Mouse (Mus musculus): Measurements from ENCODE around the gene Hist1h4n.
"Not testable (repeated sequence)": the region's sequence is repeated elsewhere in the genome, so short reads cannot be mapped to it uniquely, and the experiment has no call there.

Hist1h4n gene

DNA sequence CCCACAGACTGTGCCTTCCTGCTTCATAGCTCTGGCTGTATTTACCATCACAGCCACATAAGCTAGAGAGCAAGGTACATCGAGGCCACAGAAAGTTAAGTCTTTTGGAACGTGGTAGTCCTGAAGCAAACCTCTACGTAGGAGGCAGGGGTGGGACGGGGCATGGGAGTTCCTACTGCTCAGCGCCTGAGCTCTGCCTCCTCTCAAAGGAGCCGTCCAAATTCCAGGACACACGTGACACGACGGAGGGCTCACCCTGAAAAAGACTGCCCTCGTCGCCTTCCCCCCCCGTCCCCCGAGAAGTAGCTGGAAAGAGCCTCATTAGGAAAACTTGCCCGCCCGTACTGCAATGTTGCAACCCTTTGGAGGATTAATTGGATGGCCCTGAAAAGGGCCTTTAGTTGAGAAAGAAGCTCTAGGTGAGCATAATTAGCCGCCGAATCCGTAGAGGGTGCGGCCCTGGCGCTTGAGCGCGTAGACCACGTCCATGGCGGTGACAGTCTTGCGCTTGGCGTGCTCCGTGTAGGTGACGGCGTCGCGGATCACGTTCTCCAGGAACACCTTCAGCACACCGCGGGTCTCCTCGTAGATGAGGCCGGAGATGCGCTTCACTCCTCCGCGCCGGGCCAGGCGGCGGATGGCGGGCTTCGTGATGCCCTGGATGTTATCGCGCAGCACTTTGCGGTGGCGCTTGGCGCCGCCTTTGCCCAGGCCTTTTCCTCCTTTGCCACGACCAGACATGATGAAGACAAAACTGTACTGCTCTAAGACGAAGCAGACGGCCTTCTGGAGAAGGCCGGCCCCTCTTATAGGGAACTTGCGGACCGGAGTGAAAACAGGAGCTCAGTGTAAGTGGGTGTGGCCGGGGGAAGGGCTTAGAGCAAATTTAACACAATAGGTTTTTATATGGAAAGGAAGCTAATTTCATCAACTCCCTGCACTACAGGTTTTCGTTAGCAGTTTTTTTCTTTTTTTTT, at the start of gene Hist1h4n:
Gene Hist1h4n, minus strand, starts transcription at position 779 of the 977 bp plus-strand sequence.
- peak; percentile 57 for DNase-seq

DNA sequence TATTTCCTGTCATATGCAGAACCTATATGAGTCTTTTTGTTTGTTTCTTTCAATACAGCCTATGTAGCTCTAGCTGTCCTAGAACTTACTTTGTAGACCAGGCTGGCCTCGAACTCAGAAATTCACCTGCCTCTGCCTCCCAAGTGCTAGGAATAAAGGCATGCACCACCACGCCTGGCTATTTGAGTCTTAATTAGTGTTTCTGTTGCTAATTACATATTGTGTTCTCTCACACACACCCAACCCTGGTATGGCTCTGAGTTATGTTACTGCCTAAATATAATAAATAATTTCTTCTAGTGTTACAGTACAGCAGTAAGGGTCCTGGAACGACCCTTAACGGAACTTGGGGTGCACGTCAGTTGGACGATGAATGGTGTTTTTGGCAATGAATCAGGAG, 48.7 kb upstream of the Hist1h4n start:
- DNase-seq, result no peak

DNA sequence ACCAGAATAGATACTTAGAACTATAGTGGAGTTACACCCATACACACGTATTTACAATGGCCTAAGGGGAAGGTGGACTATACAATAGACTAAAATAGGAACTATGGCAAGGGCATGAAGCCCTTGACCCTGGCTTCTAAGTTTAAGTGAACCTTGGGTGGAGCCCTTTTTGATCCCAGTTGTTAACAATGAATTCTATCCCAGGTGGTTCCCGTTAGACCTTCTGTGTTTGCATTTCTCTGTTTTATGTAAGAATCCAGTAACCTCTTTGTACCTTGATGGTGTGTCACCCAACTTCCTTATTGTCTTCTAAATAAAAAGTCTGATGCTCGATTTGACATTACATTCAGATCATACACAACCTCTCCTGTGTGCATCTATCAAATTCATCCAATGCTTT, 33.5 kb upstream of the Hist1h4n start:
- DNase-seq, result not testable (repeated sequence)

DNA sequence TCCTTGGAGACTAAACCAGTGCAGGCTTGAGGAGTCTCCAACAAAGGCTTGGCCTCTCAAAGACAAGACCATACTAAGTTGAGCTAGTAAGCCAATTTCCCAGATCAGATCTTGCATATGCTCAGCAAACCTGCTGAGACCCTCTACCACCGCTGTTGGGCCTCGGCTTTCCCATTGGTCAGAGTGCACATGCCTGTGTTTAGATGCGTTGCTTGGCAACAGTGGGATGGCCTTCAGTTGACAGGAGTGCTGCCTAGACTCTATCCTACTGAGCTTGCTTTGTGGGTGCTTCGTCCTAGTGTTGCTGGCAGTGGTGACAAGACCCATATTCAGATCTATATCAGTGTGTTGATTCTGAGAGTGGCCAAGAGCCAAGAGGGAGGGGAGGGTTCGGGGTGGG, 29.6 kb upstream of the Hist1h4n start:
- no peak for DNase-seq

DNA sequence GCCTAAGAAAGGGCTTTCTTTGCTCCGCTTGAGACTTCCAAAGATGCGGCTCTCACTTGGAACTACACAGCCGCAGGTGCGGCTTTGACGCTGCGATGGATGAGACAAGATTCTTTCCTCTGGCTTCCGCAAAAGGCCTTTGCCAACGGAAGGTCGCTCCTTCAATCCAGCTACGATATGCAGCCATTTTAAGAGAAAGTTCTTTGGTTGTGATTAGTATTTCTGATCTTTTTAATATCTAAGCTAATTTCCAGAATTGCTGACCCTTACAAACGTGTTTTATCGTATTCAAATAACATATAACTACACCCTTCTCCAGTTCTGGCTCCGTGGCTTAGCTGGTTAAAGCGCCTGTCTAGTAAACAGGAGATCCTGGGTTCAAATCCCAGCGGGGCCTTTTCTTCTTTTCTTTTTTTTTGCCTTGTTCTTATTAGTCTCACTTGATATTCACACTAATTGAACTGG, 23.7 kb upstream of the Hist1h4n start:
- DNase-seq, result peak; percentile 40

DNA sequence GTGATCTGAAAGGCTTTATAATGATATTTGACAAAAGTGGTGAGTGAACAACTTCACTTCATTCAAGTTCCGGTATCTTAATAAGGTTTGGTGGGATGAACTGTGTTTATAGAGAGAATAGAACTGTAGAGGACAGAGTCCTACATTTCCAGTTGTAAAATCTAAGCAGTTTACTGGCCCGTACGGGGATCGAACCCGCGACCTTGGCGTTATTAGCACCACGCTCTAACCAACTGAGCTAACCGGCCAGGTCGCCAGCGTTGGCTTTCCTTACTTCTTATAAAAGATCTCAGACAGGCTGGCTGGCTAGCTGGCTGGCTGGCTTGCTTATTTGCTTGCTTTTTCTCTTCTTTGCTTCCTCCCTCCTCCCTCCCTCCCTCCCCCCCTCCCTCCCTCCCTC, 23.1 kb upstream of the Hist1h4n start:
- DNase-seq, result peak; percentile 71

DNA sequence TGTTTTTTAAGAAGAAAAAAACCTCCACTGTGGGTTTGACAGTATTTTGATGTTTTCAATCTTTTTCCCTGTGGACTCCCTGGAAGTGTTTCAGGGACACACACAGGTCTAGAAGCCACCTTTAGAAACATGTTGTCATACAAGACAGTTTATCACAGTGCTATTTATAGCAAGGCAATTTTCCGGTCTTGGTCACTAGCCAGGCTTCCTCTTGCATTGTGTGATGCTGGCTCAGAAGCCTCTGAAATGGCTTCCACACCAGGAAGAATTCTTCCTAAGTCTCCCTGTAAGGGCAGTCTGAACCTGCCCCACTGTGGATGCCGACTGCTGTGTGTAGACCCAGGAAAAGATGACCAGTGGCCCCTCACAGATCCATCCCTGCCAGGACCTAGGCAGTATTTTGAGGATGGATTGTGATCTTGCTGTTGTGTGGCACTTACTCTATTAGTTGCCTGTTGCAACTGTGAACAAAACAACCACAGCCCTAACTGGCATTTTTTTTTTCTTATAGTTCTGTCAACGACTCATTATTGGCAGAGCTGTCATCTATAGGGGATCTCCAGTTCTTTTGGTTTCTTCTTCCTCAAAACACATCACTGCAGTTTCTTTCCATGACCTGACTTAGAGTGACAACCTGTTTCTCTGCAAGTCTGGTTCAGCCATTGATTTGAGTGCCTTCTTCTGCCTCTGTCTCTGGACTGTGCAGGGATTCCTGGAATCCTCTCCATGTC, 20.4 kb upstream of the Hist1h4n start:
- DNase-seq, result no peak

DNA sequence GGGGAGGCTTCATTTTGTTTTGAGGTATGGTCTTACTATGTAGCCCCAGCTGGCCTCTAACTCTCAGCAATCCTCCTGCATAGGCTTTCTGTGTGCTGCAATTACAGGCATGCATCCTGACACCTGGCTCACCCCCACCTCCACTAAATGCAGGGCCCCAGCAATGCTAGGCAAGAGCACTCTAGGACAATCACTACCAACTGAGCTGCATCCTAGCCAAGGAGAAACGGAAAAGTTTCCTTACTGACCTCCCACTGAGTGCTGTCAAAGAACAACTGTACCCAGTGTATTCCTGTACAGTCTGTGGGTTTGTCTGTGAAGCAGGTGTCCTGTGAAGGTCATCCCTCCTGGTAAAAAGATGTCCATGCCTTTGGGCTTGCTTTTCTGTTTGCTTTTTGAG, 18.7 kb upstream of the Hist1h4n start:
- DNase-seq, result not testable (repeated sequence)

DNA sequence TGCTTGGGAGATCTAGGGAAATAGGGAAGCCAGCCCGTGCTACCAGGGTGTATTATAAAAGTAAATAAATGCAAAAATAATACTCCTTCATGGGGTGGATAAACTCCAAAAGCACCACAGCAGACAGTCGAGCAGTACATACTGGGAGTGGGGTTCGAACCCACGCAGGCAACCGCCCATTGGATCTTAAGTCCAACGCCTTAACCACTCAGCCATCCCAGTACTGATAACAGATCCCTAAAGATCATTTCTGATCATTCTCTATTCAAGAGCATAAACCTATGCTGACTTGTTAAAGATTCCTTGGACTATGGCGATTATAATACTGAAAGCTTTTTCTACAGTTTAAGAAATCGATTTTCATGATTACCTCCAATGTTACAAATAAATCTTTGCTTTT, 15.9 kb upstream of the Hist1h4n start:
- DNase-seq, result no peak

DNA sequence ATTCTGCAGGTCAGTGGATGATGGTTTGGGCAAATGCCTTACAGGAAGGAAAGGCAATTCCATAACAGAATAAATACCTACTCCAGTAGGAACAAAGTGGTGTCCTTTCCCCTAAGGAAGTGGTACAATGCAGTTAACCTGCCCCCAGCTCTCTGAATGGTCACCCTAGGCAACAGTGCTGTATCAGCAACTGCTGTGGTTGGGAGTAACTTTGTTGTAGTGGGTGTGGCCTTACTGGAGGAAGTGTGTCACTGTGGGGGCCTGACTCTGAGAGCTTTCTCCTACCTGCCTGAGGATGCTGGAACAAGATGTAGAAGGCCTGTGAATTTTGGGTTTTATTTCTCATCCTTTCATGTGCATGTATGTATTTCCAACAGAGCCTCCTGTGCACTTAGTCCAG, 14.4 kb upstream of the Hist1h4n start:
- not testable (repeated sequence) for DNase-seq

DNA sequence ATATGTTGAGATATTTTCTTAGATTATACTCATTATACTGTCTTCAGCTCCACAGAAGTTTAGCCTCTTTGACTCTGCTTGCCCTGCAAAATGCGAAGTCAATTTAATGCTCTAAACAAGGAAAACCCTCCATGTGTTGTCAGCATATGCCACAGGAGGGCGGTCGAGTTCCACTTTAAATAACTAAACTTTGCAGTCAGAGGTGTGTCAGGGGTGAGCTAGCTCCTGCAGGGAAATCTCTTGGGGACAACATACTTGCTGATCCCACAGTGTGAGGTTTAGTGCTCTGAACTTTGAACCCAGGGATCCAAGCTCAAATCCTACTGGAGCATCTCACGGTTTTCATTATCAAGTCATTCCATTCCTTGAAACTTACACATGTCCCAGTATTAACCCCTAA, 8.5 kb upstream of the Hist1h4n start:
- not testable (repeated sequence) for DNase-seq

DNA sequence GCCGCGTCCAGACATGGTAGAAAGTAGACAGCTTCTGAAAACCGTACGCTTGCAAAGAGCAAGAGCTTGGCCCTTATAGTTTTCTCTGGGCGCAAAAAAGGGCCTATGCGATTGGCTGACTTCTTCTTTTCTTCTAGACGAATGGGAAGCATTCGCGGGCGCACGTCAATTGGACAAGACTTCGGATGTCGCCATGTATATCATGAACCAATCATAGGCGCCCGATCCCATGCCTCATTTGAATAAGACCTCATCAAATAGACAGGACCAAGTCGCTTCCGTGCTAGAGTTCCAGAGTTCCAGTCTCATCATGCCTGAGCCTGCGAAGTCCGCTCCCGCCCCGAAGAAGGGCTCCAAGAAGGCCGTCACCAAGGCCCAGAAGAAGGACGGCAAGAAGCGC, 1.5 kb upstream of the Hist1h4n start, which contains the start of the genes Hist1h2ap and Hist1h2br:
Gene Hist1h2ap, minus strand, starts transcription at position 47 of the 400 bp plus-strand sequence.
Gene Hist1h2br, plus strand, starts transcription at position 283 of the 400 bp plus-strand sequence.
- DNase-seq, result not testable (repeated sequence)

DNA sequence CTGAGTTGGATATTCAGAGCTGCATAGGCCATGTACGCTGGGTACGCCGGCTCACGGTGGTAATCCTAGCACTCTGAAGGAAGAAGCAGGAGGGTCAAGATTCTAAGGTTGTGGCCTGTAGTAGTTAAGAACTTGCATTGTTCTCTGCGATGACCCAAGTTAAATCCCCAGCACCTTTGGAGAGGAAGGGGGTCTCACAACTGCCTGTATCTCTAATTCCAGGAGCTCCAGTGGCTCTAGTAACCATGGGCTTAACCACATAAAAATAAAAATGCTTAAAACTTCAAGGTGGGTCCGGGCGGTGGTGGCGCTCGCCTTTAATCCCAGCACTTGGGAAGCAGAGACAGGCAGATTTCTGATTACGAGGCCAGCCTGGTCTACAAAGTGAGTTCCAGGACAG, 1.7 kb downstream of the Hist1h4n start:
- DNase-seq, result peak; percentile 9

DNA sequence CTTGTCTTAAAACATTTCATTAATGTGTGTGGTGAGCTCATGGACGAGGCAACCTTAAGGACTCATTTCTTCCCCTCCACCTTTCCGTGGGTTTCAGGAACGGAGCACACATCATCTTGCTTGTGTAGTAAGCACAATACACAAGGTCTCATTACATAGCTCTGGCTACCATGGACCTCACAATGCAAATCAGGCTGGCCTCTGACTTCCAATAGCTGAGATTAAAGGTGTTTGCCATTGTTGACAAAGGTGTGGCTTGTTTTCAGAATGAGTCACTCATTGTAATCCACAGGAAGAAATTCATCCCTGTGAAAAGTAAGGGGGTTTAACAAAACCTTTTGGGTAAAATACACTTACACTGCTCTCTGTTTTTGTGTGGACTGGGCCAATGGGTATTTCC, 3.5 kb downstream of the Hist1h4n start:
- no peak for DNase-seq

DNA sequence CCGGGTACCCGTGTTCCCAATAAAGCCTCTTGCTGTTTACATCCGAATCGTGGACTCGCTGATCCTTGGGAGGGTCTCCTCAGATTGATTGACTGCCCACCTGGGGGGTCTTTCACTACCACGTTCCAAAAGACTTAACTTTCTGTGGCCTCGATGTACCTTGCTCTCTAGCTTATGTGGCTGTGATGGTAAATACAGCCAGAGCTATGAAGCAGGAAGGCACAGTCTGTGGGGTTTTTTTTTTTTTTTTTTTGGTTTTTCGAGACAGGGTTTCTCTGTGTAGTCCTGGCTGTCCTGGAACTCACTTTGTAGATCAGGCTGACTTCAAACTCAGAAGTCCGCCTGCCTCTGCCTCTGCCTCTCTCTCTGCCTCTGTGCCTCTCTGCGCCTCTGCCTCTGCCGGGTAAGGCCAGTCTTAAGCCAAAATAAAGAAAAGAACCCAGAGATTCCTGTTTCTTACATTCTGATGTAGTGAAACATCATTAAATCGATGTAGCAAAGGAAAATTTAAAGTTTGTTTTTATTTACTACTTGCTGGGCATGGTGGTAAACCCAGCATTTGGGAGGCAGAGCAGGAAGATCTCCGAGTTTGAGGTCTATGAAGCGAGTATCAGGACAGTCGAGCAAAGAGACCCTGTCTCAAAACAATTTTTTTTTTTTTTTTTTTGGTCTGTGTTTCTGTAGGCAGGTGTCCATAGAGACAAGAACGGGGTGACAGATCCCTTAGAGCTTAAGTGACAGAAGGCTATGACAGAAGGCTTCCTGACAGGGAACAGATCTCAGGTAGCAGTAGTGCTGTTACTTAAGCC, 11.7 kb downstream of the Hist1h4n start:
- DNase-seq, result not testable (repeated sequence)

DNA sequence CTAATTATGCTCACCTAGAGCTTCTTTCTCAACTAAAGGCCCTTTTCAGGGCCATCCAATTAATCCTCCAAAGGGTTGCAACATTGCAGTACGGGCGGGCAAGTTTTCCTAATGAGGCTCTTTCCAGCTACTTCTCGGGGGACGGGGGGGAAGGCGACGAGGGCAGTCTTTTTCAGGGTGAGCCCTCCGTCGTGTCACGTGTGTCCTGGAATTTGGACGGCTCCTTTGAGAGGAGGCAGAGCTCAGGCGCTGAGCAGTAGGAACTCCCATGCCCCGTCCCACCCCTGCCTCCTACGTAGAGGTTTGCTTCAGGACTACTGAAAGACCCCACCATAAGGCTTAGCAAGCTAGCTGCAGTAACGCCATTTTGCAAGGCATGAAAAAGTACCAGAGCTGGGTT, 19.9 kb downstream of the Hist1h4n start:
- not testable (repeated sequence) for DNase-seq

DNA sequence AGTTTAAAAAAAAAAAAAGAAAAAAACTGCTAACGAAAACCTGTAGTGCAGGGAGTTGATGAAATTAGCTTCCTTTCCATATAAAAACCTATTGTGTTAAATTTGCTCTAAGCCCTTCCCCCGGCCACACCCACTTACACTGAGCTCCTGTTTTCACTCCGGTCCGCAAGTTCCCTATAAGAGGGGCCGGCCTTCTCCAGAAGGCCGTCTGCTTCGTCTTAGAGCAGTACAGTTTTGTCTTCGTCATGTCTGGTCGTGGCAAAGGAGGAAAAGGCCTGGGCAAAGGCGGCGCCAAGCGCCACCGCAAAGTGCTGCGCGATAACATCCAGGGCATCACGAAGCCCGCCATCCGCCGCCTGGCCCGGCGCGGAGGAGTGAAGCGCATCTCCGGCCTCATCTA, 20.5 kb downstream of the Hist1h4n start, which contains the start of gene Hist1h4m:
Gene Hist1h4m, plus strand, starts transcription at position 208 of the 400 bp plus-strand sequence.
- DNase-seq, result peak; percentile 71

DNA sequence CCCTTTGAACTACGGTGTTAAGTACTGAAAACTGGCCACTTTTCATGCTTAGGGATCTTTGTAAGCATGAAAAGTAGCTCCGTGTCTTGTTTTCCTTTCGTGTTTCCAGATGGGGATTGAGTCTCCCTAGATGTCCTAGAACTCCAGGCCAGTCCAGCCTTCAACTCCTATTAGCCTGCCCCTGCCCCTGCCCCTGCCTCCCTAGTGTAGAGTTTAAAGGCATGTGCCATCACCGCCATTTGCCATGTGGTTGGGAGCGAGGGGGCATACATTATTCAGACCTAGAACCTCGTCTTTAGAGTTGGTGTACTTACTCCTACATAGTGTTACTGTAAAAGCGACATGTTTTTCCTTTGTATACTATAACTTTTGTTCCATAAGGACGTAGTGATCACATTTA, 20.9 kb downstream of the Hist1h4n start:
- DNase-seq, result not testable (repeated sequence)

DNA sequence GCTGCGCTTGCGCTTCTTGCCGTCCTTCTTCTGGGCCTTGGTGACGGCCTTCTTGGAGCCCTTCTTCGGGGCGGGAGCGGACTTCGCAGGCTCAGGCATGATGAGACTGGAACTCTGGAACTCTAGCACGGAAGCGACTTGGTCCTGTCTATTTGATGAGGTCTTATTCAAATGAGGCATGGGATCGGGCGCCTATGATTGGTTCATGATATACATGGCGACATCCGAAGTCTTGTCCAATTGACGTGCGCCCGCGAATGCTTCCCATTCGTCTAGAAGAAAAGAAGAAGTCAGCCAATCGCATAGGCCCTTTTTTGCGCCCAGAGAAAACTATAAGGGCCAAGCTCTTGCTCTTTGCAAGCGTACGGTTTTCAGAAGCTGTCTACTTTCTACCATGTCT, 21.9 kb downstream of the Hist1h4n start, which contains the start of the genes Hist1h2bq and Hist1h2ao:
Gene Hist1h2bq, minus strand, starts transcription at position 125 of the 400 bp plus-strand sequence.
Gene Hist1h2ao, plus strand, starts transcription at position 393 of the 400 bp plus-strand sequence.
- not testable (repeated sequence) for DNase-seq

DNA sequence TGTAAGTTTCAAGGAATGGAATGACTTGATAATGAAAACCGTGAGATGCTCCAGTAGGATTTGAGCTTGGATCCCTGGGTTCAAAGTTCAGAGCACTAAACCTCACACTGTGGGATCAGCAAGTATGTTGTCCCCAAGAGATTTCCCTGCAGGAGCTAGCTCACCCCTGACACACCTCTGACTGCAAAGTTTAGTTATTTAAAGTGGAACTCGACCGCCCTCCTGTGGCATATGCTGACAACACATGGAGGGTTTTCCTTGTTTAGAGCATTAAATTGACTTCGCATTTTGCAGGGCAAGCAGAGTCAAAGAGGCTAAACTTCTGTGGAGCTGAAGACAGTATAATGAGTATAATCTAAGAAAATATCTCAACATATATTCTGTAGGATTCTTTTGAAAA, 28.9 kb downstream of the Hist1h4n start:
- not testable (repeated sequence) for DNase-seq

DNA sequence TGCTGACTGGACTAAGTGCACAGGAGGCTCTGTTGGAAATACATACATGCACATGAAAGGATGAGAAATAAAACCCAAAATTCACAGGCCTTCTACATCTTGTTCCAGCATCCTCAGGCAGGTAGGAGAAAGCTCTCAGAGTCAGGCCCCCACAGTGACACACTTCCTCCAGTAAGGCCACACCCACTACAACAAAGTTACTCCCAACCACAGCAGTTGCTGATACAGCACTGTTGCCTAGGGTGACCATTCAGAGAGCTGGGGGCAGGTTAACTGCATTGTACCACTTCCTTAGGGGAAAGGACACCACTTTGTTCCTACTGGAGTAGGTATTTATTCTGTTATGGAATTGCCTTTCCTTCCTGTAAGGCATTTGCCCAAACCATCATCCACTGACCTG, 34.8 kb downstream of the Hist1h4n start:
- DNase-seq, result not testable (repeated sequence)

DNA sequence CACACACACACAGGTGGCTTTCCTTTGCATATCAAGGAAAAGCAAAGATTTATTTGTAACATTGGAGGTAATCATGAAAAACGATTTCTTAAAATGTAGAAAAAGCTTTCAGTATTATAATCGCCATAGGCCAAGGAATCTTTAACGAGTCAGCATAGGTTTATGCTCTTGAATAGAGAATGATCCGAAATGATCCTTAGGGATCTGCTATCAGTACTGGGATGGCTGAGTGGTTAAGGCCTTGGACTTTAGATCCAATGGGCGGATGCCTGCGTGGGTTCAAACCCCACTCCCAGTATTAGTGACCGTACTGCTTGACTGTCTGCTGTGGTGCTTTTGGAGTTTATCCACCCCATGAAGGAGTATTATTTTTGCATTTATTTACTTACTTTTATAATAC, 36.4 kb downstream of the Hist1h4n start:
- DNase-seq, result no peak
